Mouse (Mus musculus) thymus, postnatal 14 days (tissue): Measurements from ENCODE around the gene Dcbld1.
A peak's percentile ranks its signal among the peaks of the same experiment; 100 is the strongest.
"Not testable (repeated sequence)": the region's sequence is repeated elsewhere in the genome, so short reads cannot be mapped to it uniquely, and the experiment has no call there.

Experiments used
- DNase-seq: peaks from one replicate; pipeline ENCODE4 v3.0.0; 2021

Dcbld1 gene

DNA sequence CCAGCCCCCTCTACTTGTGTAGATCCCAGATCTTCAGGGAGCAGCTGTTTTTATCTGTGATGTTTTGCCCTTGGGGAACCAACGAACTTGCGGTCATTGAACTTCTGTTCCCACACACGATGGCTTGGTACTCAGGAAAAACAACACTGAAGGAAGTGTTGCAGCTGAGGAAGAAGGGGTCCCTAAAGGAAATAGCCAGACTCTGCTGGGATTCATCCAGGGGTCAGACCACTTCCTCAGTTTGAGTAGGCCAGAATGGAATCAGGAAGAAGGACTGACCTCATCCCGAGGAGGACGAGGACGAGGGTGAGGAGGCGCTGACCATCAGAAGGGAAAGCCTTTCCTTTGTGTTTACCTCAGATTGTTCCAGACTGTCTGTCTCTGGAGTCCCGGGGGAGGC is 75.8 kb downstream of the Dcbld1 start:
- DNase-seq, result no peak

DNA sequence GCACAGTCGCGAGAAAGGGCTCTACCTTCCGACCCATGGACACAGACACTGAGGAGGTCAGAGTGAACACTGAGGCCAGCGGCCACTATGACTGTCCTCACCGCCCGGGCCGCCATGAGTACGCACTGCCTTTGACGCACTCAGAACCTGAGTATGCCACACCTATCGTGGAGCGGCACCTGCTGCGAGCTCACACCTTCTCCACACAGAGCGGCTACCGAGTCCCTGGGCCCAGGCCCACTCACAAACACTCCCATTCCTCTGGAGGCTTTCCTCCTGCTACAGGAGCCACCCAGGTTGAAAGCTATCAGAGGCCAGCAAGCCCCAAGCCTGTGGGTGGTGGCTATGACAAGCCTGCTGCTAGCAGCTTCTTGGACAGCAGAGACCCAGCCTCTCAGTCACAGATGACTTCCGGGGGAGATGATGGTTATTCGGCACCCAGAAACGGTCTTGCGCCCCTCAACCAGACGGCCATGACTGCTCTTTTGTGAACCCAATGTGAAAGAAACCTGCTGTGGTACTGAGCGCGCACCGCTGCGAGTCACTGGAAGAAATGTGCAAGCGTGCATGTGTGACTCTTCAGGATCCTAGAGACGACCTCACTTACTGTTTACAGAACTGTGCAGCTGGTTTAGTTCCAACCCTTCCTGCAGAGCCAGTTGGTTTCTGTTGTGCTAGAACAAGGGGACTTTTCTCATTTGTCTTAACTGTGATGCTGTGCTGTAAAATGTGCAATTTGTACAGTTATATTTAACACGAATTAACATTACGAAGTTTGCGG is 86.3 kb downstream of the Dcbld1 start:
- no peak for DNase-seq

DNA sequence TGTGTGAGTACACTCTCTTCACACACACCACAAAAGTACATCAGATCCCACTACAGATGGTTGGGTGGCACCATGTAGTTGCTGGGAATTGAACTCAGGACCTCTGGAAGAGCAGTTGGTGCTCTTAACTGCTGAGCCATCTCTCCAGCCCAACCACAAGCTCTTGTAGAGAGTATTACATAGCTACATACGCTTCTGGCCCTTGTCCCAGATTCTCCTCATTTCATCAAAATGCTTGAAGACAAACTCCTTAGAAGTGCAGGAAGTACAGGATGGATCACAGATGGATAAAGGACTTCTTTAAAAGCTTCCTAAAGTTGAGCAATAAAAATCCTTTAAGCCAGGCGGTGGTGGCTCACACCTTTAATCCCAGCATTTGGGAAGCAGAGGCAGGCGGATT is 88.5 kb downstream of the Dcbld1 start:
- DNase-seq, result no peak

DNA sequence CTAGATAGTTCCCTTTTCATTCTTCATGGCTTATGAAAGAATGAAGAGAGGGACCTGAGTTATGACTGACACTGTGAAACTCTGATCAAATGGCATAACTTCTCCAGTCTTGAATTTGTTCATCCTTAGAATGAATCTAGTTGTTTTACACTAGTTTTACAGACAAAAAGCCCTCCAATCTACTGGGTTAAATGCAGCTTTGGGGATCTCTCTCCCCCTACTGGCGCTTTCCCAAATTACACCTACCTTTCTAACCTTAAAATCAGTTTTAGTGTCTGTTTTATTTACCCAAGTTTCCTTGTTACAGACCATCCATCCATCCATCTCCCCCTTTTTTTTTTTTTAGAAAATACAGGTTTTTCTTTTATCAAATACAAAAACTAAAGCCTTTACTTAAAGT is 97.6 kb downstream of the Dcbld1 start:
- DNase-seq, result peak; percentile 34

DNA sequence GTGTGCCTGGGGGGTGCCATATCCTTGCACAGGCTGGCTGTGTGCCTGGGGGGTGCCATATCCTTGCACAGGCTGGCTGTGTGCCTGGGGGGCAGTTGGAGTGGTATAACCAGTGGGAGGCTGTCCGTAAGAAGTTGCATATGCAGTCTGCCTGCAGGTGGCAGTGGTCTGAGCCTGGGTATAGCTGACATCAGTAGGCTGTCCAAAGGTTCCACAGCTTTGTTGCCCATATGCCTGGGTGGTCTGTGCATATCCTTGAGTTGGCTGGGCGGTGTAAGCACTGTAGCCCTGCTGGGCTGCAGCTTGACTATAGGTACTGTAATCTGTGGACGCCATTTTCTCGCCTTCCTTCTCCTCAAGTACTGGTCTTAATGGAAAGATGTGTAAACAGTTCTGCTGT is 109.9 kb downstream of the Dcbld1 start:
- not testable (repeated sequence) for DNase-seq

DNA sequence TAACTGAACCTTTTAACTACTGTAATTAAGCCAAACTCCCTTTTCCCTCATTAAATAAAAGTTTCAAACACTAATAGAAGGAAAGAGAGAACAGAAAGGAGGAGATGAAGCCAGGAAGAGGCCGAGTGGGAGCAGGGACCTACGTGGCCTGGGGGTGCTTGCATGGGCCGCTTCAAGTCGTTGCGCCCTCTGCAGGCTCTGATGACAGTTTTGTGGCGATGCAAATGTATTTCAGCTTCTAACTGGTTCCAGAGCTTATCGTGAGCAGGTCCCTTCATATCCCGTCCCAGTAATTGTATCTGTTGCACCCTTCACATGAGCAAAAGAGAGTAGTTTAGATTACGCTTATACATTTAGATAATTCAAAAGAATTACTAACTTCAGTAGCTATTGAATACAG is 119.8 kb downstream of the Dcbld1 start:
- no peak for DNase-seq

DNA sequence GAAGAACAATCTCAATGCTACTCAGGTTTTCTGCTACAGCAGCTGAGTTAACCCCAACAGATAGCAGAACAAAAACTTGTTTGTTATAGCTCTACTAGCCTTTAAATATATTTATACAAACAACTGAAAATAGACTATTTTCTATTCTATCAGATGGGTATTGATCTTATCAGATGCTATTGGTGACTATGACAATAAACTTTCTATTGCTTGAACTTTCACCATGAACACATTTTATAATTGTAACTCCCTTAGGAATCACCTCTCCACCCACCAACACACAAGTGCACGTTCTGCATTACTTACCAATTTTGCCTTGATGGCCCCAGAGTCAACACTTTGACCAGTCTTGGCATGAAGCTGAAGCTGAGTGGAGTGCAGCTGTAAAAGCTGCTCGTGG is 125.0 kb downstream of the Dcbld1 start, which contains the start of gene Gm26741:
Gm26741 (plus strand) TSS at position 301 of the 400 bp plus-strand sequence.
- no peak for DNase-seq

DNA sequence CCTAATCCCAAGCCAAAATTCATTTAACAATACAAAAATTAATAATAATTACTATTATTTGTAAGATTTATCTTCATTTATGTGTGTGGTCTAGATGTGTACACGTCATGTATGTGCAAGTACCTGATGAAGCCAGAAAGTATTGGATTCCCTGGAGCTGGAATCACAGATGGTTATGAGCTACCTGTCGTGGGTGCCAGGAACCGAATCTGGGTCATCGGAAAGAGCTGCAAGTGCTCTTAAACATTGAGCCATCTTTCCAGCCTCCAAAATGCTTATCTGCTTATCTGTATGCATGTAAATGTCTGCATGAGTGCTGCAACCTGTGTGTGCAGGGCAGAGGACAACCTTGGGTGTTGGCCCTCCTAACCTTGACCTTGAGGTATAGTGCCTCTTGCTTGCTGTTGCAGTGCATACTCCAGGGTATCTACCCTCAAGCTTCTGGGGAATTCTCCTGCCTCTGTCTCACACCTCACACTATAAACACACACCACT is 126.9 kb downstream of the Dcbld1 start:
- no peak for DNase-seq

DNA sequence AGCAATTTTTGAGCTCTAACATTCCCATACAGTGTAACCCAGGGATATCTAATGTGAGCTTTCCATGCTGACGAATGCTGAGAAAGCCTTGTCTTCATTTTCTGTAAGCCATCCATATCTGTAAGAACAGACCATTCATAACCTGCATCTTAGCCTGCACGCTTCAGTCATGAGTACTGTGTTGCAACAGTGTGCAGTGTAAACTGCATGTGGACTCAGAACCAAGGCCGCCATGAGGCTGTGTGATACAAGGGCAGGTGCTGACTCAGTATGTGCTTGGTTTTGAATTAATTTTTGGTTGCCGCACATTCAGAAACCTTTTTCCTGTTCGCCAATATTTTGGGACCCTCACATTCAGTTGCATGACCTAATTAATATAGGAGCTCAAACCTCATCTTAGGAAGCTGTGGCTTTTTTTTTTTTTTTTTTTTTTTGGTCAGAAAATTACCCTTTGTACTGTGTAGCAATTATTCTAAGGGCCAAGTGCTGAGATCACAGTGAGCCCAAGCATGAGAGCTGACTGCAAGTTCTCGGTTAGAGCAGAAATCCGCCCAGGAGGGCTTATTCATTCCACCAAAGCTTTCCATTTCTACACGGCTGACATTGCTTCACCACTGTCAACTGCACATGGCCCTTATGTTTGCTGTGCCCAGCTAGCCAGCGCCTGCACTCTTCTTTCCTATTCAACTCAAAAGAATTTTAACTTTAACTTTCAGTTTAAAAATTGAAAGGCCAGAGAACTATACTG is 127.6 kb downstream of the Dcbld1 start:
- no peak for DNase-seq

DNA sequence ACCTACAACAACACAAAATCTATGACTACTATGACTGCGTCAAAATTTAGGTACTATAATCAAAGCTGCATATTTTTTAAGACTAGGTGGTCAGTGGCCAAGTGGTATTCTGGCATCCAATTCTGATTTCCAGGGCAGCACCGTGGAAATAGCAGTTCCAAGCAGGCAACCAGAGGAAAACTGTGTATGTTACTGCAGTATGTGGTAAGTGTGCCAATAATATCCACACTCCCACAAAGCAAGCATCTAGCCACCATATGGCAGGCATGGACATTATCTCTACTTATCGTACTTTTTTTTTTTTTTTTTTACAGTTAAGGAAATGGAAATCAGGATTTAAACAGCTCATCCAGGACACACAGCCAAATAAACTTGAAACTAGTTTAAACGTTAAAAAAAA is 135.0 kb downstream of the Dcbld1 start:
- no peak for DNase-seq
